Mouse (Mus musculus): ENCODE measurements around the gene Cc2d1a.
A peak's percentile ranks its signal among the peaks of the same experiment; 100 is the strongest.

The Cc2d1a gene

DNA sequence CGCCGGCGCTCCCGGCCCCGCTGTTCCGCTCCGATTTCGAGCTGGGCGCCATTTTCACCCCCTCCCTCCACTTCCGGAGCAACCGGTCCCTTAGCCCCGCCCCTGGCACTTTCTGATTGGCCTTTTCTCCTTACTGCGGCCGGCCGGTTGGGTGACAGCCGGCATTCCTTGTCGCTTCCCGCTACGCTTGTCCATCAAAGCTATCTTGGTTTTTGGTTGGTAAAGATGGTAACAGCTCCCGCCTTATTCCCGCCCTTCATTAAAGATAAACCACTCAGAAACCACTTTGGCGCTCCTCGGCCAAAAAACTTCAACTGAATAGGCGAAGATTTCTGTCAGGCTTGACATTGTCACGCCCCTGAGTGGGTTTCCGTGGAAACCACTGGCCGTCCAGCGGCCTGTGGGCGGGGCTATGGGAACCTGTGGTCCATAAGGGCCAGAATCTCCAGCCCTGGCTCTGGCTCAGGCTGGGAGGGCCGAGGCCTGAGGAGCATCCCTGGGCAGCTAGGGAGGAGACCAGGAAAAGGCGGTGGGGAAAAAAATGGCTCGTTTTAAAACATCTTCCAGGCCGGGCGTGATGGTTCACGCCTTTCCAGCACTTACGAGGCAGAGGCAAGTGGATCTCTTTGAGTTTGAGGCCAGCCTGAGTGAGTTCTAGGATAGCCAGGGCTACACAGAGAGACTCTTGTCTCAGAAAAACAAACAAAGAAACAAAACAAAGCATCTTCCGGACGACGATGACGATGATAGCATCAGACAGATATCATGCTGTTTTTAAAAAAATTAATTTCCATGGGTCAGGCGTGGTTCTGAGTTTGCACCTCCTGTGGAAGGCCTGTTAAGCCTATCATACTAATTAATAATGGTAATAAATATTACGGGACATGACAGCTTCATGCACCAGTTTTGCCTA lies 42.8 kb downstream of the Cc2d1a start, which contains the start of gene Dcaf15:
Gene Dcaf15 (minus strand): TSS at position 72 of the 913 bp plus-strand sequence.
- DNase-seq (ENCODE audit: low read depth, low spot score), result peak; percentile 99

DNA sequence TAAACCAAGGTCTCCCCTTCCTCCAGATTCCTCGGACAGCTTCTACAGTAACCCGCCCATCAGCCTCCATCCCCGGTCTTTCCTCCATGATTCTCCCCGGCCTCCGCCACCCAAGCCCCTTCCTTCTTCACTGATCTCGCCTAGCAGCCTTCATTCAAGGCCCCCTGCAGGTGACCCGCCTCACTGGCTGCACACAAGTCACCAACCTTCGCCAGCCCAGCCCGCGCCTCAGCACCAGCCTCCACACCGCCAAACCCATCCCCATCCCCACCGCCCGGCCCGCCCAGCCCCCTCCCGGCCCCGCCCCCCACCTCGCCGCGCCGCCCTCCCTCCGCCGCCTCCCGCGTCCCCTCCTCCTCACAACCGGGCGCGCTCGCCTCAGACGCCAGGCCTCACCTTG lies 43.5 kb downstream of the Cc2d1a start:
- DNase-seq (ENCODE audit: low read depth, low spot score), result peak; percentile 39

DNA sequence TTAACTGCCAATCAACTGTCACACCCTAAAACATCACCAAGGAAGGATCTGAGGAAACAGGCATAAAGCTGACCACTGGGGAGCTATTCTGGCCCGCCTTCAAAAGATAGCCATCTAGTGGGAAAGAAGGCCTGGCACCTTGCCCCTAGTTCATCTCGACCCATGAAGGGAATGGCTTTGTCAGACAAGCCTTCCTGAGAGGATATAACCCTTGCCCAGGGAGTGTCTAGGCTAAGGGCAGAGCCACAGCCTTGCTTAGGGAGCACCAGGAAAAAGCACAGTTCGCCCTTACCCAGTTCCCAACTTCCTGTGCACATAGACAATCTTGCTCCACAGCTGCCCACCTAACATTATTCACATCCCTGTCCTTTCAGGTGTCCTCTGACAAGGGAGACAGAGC lies 44.1 kb downstream of the Cc2d1a start:
- no peak for DNase-seq (ENCODE audit: low read depth, low spot score)

DNA sequence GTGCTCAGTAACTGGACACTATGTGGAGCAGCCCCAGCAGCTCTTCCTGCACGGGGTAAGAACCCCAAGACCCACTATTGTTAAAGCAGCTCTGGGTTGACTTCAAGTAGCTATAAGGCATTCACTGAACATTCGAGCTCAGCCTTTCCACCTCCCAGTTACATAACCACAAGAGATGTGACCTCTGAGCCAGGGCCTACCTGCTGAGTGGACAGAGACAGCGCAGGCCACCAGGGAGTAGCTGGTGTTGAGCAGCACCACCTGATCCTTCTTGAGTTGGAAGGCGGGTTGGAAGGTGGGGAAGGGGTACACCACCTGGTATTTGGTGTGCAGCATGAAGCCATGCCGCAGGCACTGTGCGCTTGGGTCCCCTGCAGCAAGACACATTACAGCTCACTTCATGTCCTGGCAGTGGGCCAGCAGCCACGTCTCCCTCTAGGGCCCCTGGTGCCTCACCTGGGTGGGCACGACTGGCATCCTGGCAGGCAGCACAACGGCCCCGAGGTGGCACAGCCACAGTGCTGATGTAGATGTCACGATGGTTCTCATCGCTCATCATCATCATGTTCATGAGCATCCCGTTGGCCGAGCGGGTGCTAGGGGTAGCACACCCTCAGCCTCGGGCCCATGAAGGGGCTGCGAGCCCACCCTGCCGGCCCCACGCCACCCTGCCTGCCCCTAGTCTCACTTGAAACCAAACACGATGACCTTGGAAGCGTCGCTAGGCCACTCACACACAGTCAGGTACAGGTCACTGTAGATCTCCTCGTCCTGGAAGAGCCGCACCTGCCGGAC lies 46.1 kb downstream of the Cc2d1a start:
- DNase-seq (ENCODE audit: low read depth, low spot score), result no peak

DNA sequence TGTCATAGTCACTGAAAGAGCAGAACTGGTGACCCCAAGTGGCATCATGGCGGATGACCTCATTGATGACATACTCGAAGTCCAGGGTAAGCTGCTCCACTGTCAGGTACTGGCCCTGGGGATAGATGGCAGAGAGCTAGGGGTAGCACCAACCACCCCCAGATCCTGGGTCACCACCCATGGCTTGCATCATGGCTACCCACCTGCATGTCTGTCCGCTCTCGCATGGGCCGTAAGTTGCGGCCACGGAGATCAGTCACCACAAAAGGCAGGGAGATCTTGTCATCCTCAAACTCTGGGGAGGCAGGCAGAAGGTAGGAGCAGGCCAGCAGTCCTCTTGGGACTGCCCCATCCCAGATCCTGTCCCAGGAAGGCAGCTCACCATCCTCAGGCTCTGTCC lies 49.4 kb downstream of the Cc2d1a start:
- no peak for DNase-seq (ENCODE audit: low read depth, low spot score)

DNA sequence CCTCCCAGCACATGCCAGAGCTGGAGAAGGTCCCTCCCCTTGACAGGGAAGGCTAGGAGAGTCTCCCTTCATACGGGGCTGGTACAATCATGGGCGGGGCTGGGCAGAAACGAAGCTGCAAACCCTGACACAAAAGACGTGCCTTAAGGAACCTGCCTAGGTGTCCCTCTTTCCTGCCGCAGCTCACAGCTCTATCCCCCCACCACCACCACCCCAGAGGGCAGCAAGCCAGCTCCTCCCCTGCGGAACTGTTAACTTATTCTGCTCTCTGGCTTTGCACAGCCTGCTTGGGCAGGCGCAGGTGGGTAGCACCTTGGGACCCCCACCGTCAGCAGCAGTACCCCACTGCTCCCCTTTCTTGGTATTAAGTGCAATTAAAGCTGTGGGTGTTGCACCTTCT lies 51.7 kb downstream of the Cc2d1a start:
- no peak for DNase-seq (ENCODE audit: low read depth, low spot score)

DNA sequence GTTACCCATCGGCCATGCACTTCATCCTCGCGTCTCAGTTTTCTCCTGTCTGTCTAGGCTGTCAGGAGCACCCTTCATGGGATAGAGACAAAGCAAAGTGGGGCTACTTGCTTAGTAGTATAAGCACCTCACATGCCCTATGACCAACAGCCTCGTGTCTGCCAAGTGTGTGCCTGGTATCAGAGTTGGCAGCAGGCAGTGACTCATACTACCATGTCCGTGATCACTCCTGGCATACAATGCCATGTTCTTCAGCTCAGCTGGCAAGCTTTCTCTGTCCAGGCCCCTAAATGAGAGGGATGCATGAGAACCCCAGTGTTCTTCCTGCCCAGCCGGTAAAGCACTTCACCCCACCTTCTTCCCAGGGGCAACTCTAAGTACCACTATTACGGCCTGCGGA lies 57.2 kb downstream of the Cc2d1a start:
- DNase-seq (ENCODE audit: low read depth, low spot score), result no peak

DNA sequence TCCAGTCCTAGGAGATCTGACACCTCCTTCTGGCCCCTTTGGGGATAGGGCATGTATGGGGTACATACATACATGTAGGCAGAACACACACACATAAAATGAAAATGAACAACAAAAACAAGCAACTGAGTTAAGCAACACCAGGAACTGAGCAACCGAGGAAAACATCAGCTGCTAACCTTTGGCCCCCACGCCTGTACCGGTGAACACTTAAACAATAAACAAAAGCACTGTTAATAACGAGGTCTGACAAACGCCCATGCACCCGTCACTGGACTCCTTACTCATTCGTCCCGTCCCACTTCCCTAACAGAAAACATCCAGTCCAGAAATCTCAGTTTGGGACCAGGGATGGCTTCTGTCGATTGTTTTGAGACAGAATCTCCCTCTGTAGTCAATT lies 58.5 kb downstream of the Cc2d1a start:
- no peak for DNase-seq (ENCODE audit: low read depth, low spot score)

DNA sequence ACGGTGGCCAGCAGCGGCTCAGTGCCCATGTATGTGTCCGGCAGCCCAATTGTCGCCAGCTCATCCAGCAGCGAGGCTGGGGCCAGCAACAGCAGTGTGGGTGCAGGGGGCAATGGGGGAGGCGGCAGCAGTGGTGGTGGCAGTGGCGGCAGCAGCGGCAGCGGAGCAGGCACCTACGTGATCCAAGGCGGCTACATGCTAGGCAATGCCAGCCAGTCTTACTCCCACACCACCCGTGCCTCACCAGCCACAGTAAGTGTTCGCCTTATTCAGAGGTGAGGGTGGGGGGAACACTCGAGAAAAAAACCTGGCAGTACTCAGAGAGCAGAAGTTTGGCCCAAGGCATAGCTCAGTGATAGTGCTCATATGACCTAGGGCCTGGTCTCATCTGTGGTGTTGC lies 59.9 kb downstream of the Cc2d1a start:
- DNase-seq (ENCODE audit: low read depth, low spot score), result no peak

DNA sequence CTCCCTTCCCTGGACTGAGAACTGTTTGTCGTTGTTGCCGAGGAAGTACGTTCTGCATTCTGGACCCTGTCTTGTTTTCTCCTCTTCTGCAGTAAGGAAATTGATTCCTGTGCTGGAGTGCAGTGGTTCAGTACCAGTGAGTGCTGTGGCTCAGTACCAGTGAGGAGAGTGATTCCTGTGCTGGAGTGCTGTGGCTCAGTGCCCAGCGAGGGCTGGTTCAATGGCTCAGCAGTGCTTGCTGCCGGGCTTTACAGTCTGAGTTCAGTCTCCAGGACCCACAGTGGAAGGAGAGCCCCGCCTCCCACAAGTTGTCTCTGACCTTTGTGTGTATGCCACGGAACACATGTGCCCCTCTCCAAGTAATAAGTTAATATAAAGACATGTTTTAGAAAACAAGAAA lies 60.6 kb downstream of the Cc2d1a start:
- DNase-seq (ENCODE audit: low read depth, low spot score), result no peak

DNA sequence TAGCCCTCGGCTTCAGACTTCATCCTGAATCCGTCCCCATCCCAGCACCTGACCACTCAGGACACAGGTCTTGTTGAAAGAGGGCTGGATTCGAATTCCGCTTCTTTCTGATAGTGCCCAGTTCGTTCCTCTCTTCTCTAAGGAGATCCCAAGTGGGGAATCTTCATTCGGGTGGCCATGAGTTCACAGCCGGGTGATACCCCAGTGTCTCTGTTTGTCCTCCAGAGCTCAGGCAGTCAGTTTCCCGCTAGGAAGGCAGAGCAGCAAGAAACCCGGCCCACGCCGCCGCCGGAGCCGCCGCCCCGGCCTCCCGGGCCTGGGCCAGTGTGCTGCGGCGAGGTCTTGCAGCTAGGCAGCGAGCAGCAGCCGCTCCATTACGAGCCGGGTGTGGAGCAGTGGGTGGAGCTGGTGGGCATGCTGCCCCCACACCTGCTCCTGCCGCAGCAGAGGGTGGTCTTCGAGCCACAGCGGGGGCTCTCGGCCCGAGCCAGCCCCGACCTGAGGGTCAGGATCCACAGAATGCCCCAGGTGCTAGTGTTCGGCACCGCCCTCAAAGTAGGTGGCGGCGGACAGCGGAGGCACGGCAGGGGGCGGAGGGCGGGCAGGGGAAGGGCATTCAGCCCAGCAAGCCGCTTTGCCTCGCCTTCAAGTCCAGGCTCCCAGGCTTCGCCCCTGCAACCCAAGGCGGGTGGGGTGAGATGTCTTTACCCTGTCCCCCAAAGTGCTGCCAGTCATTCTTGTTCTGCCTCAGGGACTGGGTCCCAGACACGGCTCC lies 63.2 kb downstream of the Cc2d1a start:
- no peak for DNase-seq (ENCODE audit: low read depth, low spot score)

DNA sequence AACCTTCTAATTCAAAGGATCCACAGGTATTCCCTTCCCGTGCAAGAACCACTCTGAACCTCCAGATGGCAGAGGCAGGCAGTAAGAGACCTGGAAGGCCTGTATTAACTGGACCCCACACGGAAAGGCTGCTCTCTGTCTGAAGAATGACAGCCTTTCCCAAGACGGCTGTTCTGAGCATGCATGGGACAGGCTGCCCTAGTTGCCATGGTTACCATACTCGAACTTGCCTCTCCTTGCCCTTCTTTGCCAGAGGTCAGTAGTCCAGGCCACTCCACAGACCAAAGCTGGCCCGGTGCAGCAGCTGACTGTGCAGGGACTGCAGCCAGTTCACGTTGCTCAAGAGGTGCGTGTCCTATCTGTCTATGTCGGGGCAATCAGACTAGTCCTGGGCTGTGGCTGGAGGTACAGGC lies 63.9 kb downstream of the Cc2d1a start:
- DNase-seq (ENCODE audit: low read depth, low spot score), result no peak
